Mouse (Mus musculus) embryonic fibroblast, embryonic 13.5 days (primary cell): ENCODE data around the gene Ttll3.

Experiments
- CTCF ChIP-seq: IDR thresholded peaks from 2 replicates; pipeline ENCODE4 v1.5.1; 2011; ENCODE audit warnings: mild to moderate bottlenecking, control low read depth, low read length, moderate library complexity, borderline replicate concordance; ENCODE audit not compliant: insufficient read depth
- POLR2A ChIP-seq: IDR thresholded peaks from 2 replicates; pipeline ENCODE4 v1.6.1; 2011; ENCODE audit warnings: low read depth, mild to moderate bottlenecking, control low read depth, low read length, moderate library complexity

DNA sequence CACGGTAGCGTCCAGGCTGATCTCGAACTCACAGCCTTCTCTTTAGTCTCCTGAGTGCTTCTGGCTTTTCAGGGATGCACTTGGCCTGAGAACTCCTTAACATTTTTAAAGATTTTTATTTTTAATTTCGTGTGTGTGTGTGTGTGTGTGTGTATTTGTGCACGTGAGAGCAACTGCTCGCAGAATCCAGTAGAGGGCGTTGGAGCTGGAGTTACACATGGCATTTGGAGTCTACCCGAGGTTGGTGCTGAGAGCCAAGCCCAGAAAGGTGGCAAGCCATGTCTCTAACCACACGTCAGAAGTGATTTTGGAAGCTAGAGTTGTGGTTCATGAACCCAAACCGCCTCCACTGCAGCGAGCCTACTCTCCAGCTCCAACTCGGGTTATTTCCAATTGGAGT, 54.0 kb downstream of the Ttll3 start:
- no peak for TF ChIP-seq CTCF
- TF ChIP-seq POLR2A, result no peak
